Mouse (Mus musculus) midbrain, embryonic 16.5 days (tissue): ENCODE results near the gene Rasl10a. TPM values are rescaled to one million over a fixed set of nuclear protein-coding genes. Genes with fewer than 3 reads are reported as not detected.

Source experiments
- ATAC-seq: fragments of 200-750 bp; cut with Nextera tagmentation; 2 replicates; pipeline ENCODE4 v1.8.0; 2017; ENCODE audit warnings: moderate TSS enrichment
- H3K27ac ChIP-seq: fragments of 300-500 bp; sonication (generic); 2 replicates; pipeline ENCODE4 v1.5.1; 2014; ENCODE audit warnings: mild to moderate bottlenecking, low read length, mixed read lengths
- H3K27me3 ChIP-seq: fragments of 300-500 bp; sonication (generic); 2 replicates; pipeline ENCODE4 v1.6.1; 2014; ENCODE audit warnings: low read depth, low read length, mixed read lengths; ENCODE audit not compliant: control insufficient read depth, insufficient read depth
- H3K36me3 ChIP-seq: fragments of 300-500 bp; sonication (generic); 2 replicates; pipeline ENCODE4 v1.6.1; 2014; ENCODE audit warnings: mild to moderate bottlenecking, low read length, moderate library complexity, mixed read lengths; ENCODE audit not compliant: control insufficient read depth, insufficient read depth
- H3K4me1 ChIP-seq: fragments of 300-500 bp; sonication (generic); 2 replicates; pipeline ENCODE4 v1.6.1; 2014; ENCODE audit warnings: mild to moderate bottlenecking, low read length, mixed read lengths; ENCODE audit not compliant: control insufficient read depth, insufficient read depth
- H3K4me2 ChIP-seq: fragments of 300-500 bp; sonication (generic); 2 replicates; pipeline ENCODE4 v1.6.1; 2014; ENCODE audit warnings: mild to moderate bottlenecking, low read length, mixed read lengths
- H3K4me3 ChIP-seq: fragments of 300-500 bp; sonication (generic); 2 replicates; pipeline ENCODE4 v1.5.1; 2014; ENCODE audit warnings: low read depth, mild to moderate bottlenecking, low read length, moderate library complexity, mixed read lengths
- H3K9ac ChIP-seq: fragments of 300-500 bp; sonication (generic); 2 replicates; pipeline ENCODE4 v1.6.1; 2014; ENCODE audit warnings: low read depth, low read length, mixed read lengths
- H3K9me3 ChIP-seq: fragments of 300-500 bp; sonication (generic); replicated peaks from 2 replicates; pipeline ENCODE4 v1.6.1; 2014; ENCODE audit warnings: mild to moderate bottlenecking, low read length, mixed read lengths; ENCODE audit not compliant: control insufficient read depth, poor library complexity, severe bottlenecking
- WGBS: fragments of 180-500 bp; shearing (Covaris S2); extraction: QIAGEN DNeasy Blood & Tissue Kit; methylation state at CpG from one replicate; pipeline ENCODE4 v1.1.7; 2014; 5-methylcytosine and 5-hydroxymethylcytosine counted together
- microRNA-seq: library from miRNA; unstranded; fragments of <30 nt; microRNA quantifications from one replicate; pipeline ENCODE4, GENCODE M21; 2017
- polyA plus RNA-seq: library from polyadenylated mRNA; unstranded; fragments of >200 nt; fragmentation: Nextera tagmentation; extraction: Ambion mirVana; gene quantifications from 2 replicates; pipeline ENCODE4 v1.2.1, GENCODE M21; 2015

The Rasl10a gene
- polyA plus RNA-seq, 1 experiment from 2014 or later: 1.2 TPM

GRCm38 (mm10) chr11:5103986-5104509, 46.1 kb downstream of the Rasl10a start:
- H3K9me3 ChIP-seq: no peaks in the 10 kb centered on the region
- no peak overlapping the region for H3K9ac ChIP-seq
- peaks cover 15% of the 10 kb centered on the region for H3K4me1 ChIP-seq
- ATAC-seq: no peak
- H3K36me3 ChIP-seq: no peaks in the 10 kb centered on the region
- no peak overlapping the region for H3K27ac ChIP-seq
- no peaks in the 10 kb centered on the region for H3K27me3 ChIP-seq
- no peak overlapping the region for H3K4me2 ChIP-seq
- H3K4me3 ChIP-seq: no peak overlapping the region
- 96% methylated on average over 4 of the region's 4 CpGs for WGBS

GRCm38 (mm10) chr11:5109441-5109840, 51.5 kb downstream of the Rasl10a start:
- no peaks in the 10 kb centered on the region for H3K27me3 ChIP-seq
- no peak overlapping the region for H3K4me2 ChIP-seq
- no peak overlapping the region for H3K4me3 ChIP-seq
- no peaks in the 10 kb centered on the region for H3K9me3 ChIP-seq
- ATAC-seq: no peak
- no peak overlapping the region for H3K9ac ChIP-seq
- H3K36me3 ChIP-seq: no peaks in the 10 kb centered on the region
- WGBS: 79% methylated on average over 8 of the region's 8 CpGs
- no peaks in the 10 kb centered on the region for H3K4me1 ChIP-seq
- no peak overlapping the region for H3K27ac ChIP-seq

Small RNA genes within 50 kb of the gene (microRNA-seq; reads per million reads assigned to microRNA genes)
- gene Gm47296: not detected

Other genes with a start within 250 kb of the Rasl10a start
- gene Nf2, start 208.6 kb upstream of the Rasl10a start, polyA plus RNA-seq: 63.3 and 68.6 TPM in 2 replicates
- gene Nipsnap1, start 184.2 kb upstream of the Rasl10a start, polyA plus RNA-seq: 146 and 148 TPM in 2 replicates
- gene Thoc5, start 162.8 kb upstream of the Rasl10a start, polyA plus RNA-seq: 57.9 and 64.1 TPM in 2 replicates
- gene Nefh, start 110.1 kb upstream of the Rasl10a start, polyA plus RNA-seq: 3.7 and 4.3 TPM in 2 replicates
- gene Ap1b1, start 71.3 kb upstream of the Rasl10a start, polyA plus RNA-seq: 104 and 108 TPM in 2 replicates
- 19.5 and 20.6 TPM in 2 replicates for gene Gas2l1, start 7.2 kb downstream of the Rasl10a start, polyA plus RNA-seq
- gene Rhbdd3, start 40.8 kb downstream of the Rasl10a start, polyA plus RNA-seq: 46.9 and 48.8 TPM in 2 replicates
- 548 and 592 TPM in 2 replicates for gene Ewsr1, start 41.1 kb downstream of the Rasl10a start, polyA plus RNA-seq
- gene Emid1, start 94.1 kb downstream of the Rasl10a start, polyA plus RNA-seq: 9.5 and 12.4 TPM in 2 replicates
- gene Kremen1, start 203.4 kb downstream of the Rasl10a start, polyA plus RNA-seq: 4.0 and 4.8 TPM in 2 replicates